Mouse (Mus musculus) midbrain, embryonic 13.5 days (tissue): Measurements from ENCODE around the gene Trim40. TPM values are rescaled to one million over a fixed set of nuclear protein-coding genes. Genes with fewer than 3 reads are reported as not detected.
A peak's percentile ranks its signal among the peaks of the same experiment; 100 is the strongest.

ENCODE experiments used
- ATAC-seq: fragments of 200-750 bp; cut with Nextera tagmentation; 2 replicates; pipeline ENCODE4 v1.8.0; 2017; ENCODE audit warnings: mild to moderate bottlenecking, moderate TSS enrichment, moderate library complexity
- H3K27ac ChIP-seq: fragments of 300-500 bp; sonication (generic); 2 replicates; pipeline ENCODE4 v1.5.1; 2015; ENCODE audit warnings: inconsistent platforms, mild to moderate bottlenecking, moderate library complexity
- H3K27me3 ChIP-seq: fragments of 300-500 bp; sonication (generic); 2 replicates; pipeline ENCODE4 v1.6.1; 2015; ENCODE audit warnings: mild to moderate bottlenecking, inconsistent platforms
- H3K36me3 ChIP-seq: fragments of 300-500 bp; sonication (generic); 2 replicates; pipeline ENCODE4 v1.6.1; 2015; ENCODE audit warnings: mild to moderate bottlenecking, inconsistent platforms
- H3K4me1 ChIP-seq: fragments of 300-500 bp; sonication (generic); replicated peaks from 2 replicates; pipeline ENCODE4 v1.6.1; 2015; ENCODE audit warnings: inconsistent platforms
- H3K4me2 ChIP-seq: fragments of 300-500 bp; sonication (generic); replicated peaks from 2 replicates; pipeline ENCODE4 v1.6.1; 2015; ENCODE audit warnings: moderate library complexity, mild to moderate bottlenecking, inconsistent platforms
- H3K4me3 ChIP-seq: fragments of 300-500 bp; sonication (generic); replicated peaks from 2 replicates; pipeline ENCODE4 v1.5.1; 2015; ENCODE audit warnings: mild to moderate bottlenecking, inconsistent platforms
- H3K9ac ChIP-seq: fragments of 300-500 bp; sonication (generic); replicated peaks from 2 replicates; pipeline ENCODE4 v1.6.1; 2015; ENCODE audit warnings: mild to moderate bottlenecking, inconsistent platforms
- H3K9me3 ChIP-seq: fragments of 300-500 bp; sonication (generic); 2 replicates; pipeline ENCODE4 v1.6.1; 2016; ENCODE audit warnings: mild to moderate bottlenecking, inconsistent platforms
- WGBS: fragments of 180-500 bp; shearing (Covaris S2); methylation state at CpG from one replicate; pipeline ENCODE4 v1.1.7; 2015; 5-methylcytosine and 5-hydroxymethylcytosine counted together
- polyA plus RNA-seq: library from polyadenylated mRNA; unstranded; fragments of >200 nt; fragmentation: Nextera tagmentation; extraction: Ambion mirVana; gene quantifications from 2 replicates; pipeline ENCODE4 v1.2.1, GENCODE M21; 2015

The Trim40 gene
- not detected in 2 replicates for polyA plus RNA-seq

- no peak for ATAC-seq
- Histone ChIP-seq H3K4me2 (no peak within 1 kb of the TSS), H3K9ac (no peak within 1 kb of the TSS), H3K27ac (no peak within 1 kb of the TSS), H3K36me3 (no peaks in the 10 kb centered on the region), H3K27me3 (peaks cover 4% of the 10 kb centered on the region; the same call in 1 of the 2 replicates), H3K4me1 (no peaks in the 10 kb centered on the region), H3K9me3 (no peaks in the 10 kb centered on the region), H3K4me3 (no peak within 1 kb of the TSS)
- 89% methylated on average over 5 of the region's 5 CpGs for WGBS
These were observed at the start of gene Trim40 for GRCm38 (mm10) chr17:36890073-36890903. Trim40 (minus strand) TSS chr17:36890123.

GRCm38 (mm10) chr17:36938056-36938455, 48.1 kb upstream of the Trim40 start:
- H3K36me3 ChIP-seq, result no peaks in the 10 kb centered on the region
- peaks cover 29% of the 10 kb centered on the region for H3K27me3 ChIP-seq
- H3K9ac ChIP-seq, result no peak overlapping the region
- ATAC-seq, result no peak
- no peak overlapping the region for H3K27ac ChIP-seq
- H3K4me2 ChIP-seq, result no peak overlapping the region
- H3K9me3 ChIP-seq, result no peaks in the 10 kb centered on the region
- H3K4me1 ChIP-seq, result peaks cover 5% of the 10 kb centered on the region
- 86% methylated on average over 2 of the region's 2 CpGs for WGBS
- H3K4me3 ChIP-seq, result no peak overlapping the region

- Histone ChIP-seq H3K36me3 (no peaks in the 10 kb centered on the region), H3K4me2 (no peak overlapping the region), H3K27me3 (no peaks in the 10 kb centered on the region), H3K4me1 (no peaks in the 10 kb centered on the region), H3K4me3 (no peak overlapping the region), H3K27ac (no peak overlapping the region), H3K9ac (no peak overlapping the region), H3K9me3 (no peaks in the 10 kb centered on the region)
- no peak for ATAC-seq
- 79% methylated on average over 2 of the region's 2 CpGs for WGBS
These were observed 41.9 kb upstream of the Trim40 start for GRCm38 (mm10) chr17:36931806-36932205.

GRCm38 (mm10) chr17:36931130-36931529, 41.2 kb upstream of the Trim40 start:
- Histone ChIP-seq H3K9ac (no peak overlapping the region), H3K4me1 (no peaks in the 10 kb centered on the region), H3K4me2 (no peak overlapping the region), H3K27ac (no peak overlapping the region), H3K9me3 (no peaks in the 10 kb centered on the region), H3K27me3 (no peaks in the 10 kb centered on the region), H3K36me3 (no peaks in the 10 kb centered on the region), H3K4me3 (no peak overlapping the region)
- 84% methylated on average over 4 of the region's 4 CpGs for WGBS
- no peak for ATAC-seq

- no peak overlapping the region for H3K4me3 ChIP-seq
- WGBS, result 83% methylated on average over 6 of the region's 6 CpGs
- no peak for ATAC-seq
- no peaks in the 10 kb centered on the region for H3K9me3 ChIP-seq
- H3K4me1 ChIP-seq, result no peaks in the 10 kb centered on the region
- H3K4me2 ChIP-seq, result no peak overlapping the region
- no peak overlapping the region for H3K9ac ChIP-seq
- H3K27me3 ChIP-seq, result no peaks in the 10 kb centered on the region
- H3K27ac ChIP-seq, result no peak overlapping the region
- no peaks in the 10 kb centered on the region for H3K36me3 ChIP-seq
These were observed 40.3 kb upstream of the Trim40 start for GRCm38 (mm10) chr17:36930233-36930632.

GRCm38 (mm10) chr17:36929236-36929932, 39.5 kb upstream of the Trim40 start:
- no peak overlapping the region for H3K4me3 ChIP-seq
- H3K27ac ChIP-seq, result no peak overlapping the region
- H3K4me2 ChIP-seq, result no peak overlapping the region
- H3K4me1 ChIP-seq, result no peaks in the 10 kb centered on the region
- WGBS, result 75% methylated on average over 12 of the region's 12 CpGs
- H3K36me3 ChIP-seq, result no peaks in the 10 kb centered on the region
- no peak overlapping the region for H3K9ac ChIP-seq
- ATAC-seq, result no peak
- no peaks in the 10 kb centered on the region for H3K27me3 ChIP-seq
- no peaks in the 10 kb centered on the region for H3K9me3 ChIP-seq

GRCm38 (mm10) chr17:36927496-36928120, 37.7 kb upstream of the Trim40 start:
- no peaks in the 10 kb centered on the region for H3K36me3 ChIP-seq
- no peaks in the 10 kb centered on the region for H3K4me1 ChIP-seq
- H3K27ac ChIP-seq, result no peak overlapping the region
- no peak overlapping the region for H3K4me3 ChIP-seq
- H3K9ac ChIP-seq, result no peak overlapping the region
- ATAC-seq, result no peak
- WGBS, result 73% methylated on average over 10 of the region's 10 CpGs
- no peaks in the 10 kb centered on the region for H3K27me3 ChIP-seq
- no peak overlapping the region for H3K4me2 ChIP-seq
- no peaks in the 10 kb centered on the region for H3K9me3 ChIP-seq

- Histone ChIP-seq H3K27ac (no peak overlapping the region), H3K4me3 (no peak overlapping the region), H3K36me3 (no peaks in the 10 kb centered on the region), H3K9ac (no peak overlapping the region), H3K4me2 (no peak overlapping the region), H3K27me3 (no peaks in the 10 kb centered on the region), H3K4me1 (no peaks in the 10 kb centered on the region), H3K9me3 (no peaks in the 10 kb centered on the region)
- no peak for ATAC-seq
- WGBS, result 69% methylated on average over 4 of the region's 4 CpGs
These were observed 33.6 kb upstream of the Trim40 start for GRCm38 (mm10) chr17:36923491-36923890.

GRCm38 (mm10) chr17:36922715-36923114, 32.8 kb upstream of the Trim40 start:
- no peak for ATAC-seq
- 92% methylated on average over 4 of the region's 4 CpGs for WGBS
- H3K4me2 ChIP-seq, result no peak overlapping the region

GRCm38 (mm10) chr17:36920239-36920638, 30.3 kb upstream of the Trim40 start:
- Histone ChIP-seq H3K27ac (no peak overlapping the region), H3K9me3 (no peaks in the 10 kb centered on the region), H3K4me1 (no peaks in the 10 kb centered on the region), H3K4me2 (no peak overlapping the region), H3K36me3 (no peaks in the 10 kb centered on the region), H3K9ac (no peak overlapping the region), H3K27me3 (no peaks in the 10 kb centered on the region), H3K4me3 (no peak overlapping the region)
- WGBS, result 62% methylated on average over 15 of the region's 15 CpGs
- ATAC-seq, result no peak

More at GRCm38 (mm10) chr17:36922715-36923114, 32.8 kb upstream of the Trim40 start:
- Histone ChIP-seq H3K27me3 (no peaks in the 10 kb centered on the region), H3K9ac (no peak overlapping the region), H3K4me3 (no peak overlapping the region), H3K27ac (no peak overlapping the region), H3K4me1 (no peaks in the 10 kb centered on the region), H3K9me3 (no peaks in the 10 kb centered on the region), H3K36me3 (no peaks in the 10 kb centered on the region)

GRCm38 (mm10) chr17:36915076-36915475, 25.2 kb upstream of the Trim40 start:
- no peak overlapping the region for H3K9ac ChIP-seq
- no peak overlapping the region for H3K27ac ChIP-seq
- H3K4me3 ChIP-seq, result no peak overlapping the region
- peak; percentile 27; the same call in 1 of the 2 replicates for ATAC-seq
- 18% methylated on average over 9 of the region's 9 CpGs for WGBS
- H3K4me1 ChIP-seq, result no peaks in the 10 kb centered on the region
- H3K36me3 ChIP-seq, result no peaks in the 10 kb centered on the region
- no peak overlapping the region for H3K4me2 ChIP-seq
- no peaks in the 10 kb centered on the region for H3K9me3 ChIP-seq
- H3K27me3 ChIP-seq, result no peaks in the 10 kb centered on the region

- Histone ChIP-seq H3K27me3 (no peaks in the 10 kb centered on the region), H3K4me1 (no peaks in the 10 kb centered on the region), H3K36me3 (no peaks in the 10 kb centered on the region), H3K4me2 (no peak overlapping the region), H3K9ac (no peak overlapping the region), H3K4me3 (no peak overlapping the region), H3K9me3 (no peaks in the 10 kb centered on the region), H3K27ac (no peak overlapping the region)
- WGBS, result 17% methylated on average over 2 of the region's 2 CpGs
- no peak for ATAC-seq
These were observed 24.2 kb upstream of the Trim40 start for GRCm38 (mm10) chr17:36914108-36914507.
